9 mouse cellular contexts compared by ENCODE assay signal in the genomic region with DNA sequence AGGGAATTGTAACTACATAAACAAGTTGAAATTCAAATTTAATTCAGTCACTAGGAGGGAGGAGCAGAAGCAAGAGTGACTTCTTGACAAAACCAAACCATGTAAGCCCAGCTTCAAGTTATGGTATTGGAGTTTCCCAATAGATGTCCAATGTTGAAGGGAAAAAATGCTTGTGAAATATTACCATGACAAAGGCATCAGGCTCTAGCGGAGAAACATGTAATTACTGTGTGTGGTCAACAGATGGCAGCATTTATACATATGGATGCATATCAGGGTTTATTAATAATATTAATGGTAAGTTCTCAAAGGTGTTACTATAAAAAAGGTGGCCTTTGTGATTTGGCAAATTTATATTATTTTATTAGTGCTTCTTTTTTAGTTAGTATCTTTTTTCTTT. TPM values are rescaled to one million over a fixed set of nuclear protein-coding genes. Genes with fewer than 3 reads are reported as not detected.
DNase-seq lines count a peak whose midpoint lies in the region; ATAC-seq and TF ChIP-seq lines count a peak whose summit lies in the region.
"Had no signal": no experiment of that assay in that cellular context is flagged by ENCODE, and none has a peak within 500 bp of the region (broad histone marks: within the 10 kb centered on the region; RNA-seq: fewer than 3 reads in every experiment).

No protein-coding gene starts in this region.

- no peaks in the 10 kb centered on the region for H3K9me3 ChIP-seq in liver, postnatal 0 days (ENCODE audit: low read length)
- H3K9me3 ChIP-seq in liver, embryonic 11.5 days (ENCODE audit: control insufficient read depth, low read length): no peaks in the 10 kb centered on the region
- no peaks in the 10 kb centered on the region for H3K9me3 ChIP-seq in forebrain, embryonic 14.5 days (replicated peaks; ENCODE audit: control insufficient read depth, low read length)

- WGBS in liver, postnatal 0 days (ENCODE audit: insufficient replicate concordance): 0% methylated on average over 1 of the region's 1 CpGs
- WGBS in liver, embryonic 11.5 days: 5% methylated on average over 1 of the region's 1 CpGs
- WGBS in forebrain, embryonic 14.5 days: 4% methylated on average over 1 of the region's 1 CpGs

- TF ChIP-seq POLR2A in brain, embryonic 14.5 days (IDR thresholded peaks at IDR 0.05; ENCODE audit: borderline replicate concordance, extremely low read depth, insufficient read depth, insufficient read length, poor library complexity, severe bottlenecking): no peak

- TF ChIP-seq CTCF in liver, postnatal 0 days (IDR thresholded peaks at IDR 0.05; ENCODE audit: low read depth): peak; percentile 74
- peak; percentile 28; the same call in 1 of the 2 replicates for TF ChIP-seq CTCF in brain, embryonic 14.5 days (IDR thresholded peaks at IDR 0.05; ENCODE audit: borderline replicate concordance, extremely low read depth, insufficient read depth, insufficient read length)

- H3K4me3 ChIP-seq in liver, postnatal 0 days (ENCODE audit: low read depth, low read length): no peak overlapping the region
- no peak overlapping the region for H3K4me3 ChIP-seq in liver, embryonic 11.5 days (ENCODE audit: low read depth, low read length)
- no peak overlapping the region for H3K4me3 ChIP-seq in forebrain, embryonic 14.5 days (ENCODE audit: low read depth, low read length)

- no peak overlapping the region for H3K4me2 ChIP-seq in liver, postnatal 0 days (ENCODE audit: low read depth, low read length)
- H3K4me2 ChIP-seq in liver, embryonic 11.5 days: no peak overlapping the region
- H3K4me2 ChIP-seq in forebrain, embryonic 14.5 days (ENCODE audit: low read length): no peak overlapping the region

- peak; percentile 58 for ATAC-seq in cerebellum, adult (ENCODE audit: insufficient number of reproducible peaks, low FRiP score, low TSS enrichment)
- peak; percentile 60 for ATAC-seq in liver, postnatal 0 days
- no peak for ATAC-seq in liver, embryonic 11.5 days (replicated peaks; ENCODE audit: low FRiP score)
- ATAC-seq in forebrain, embryonic 14.5 days: peak; percentile 73
- no peak for ATAC-seq in erythroblast, adult 5-6 weeks (replicated peaks; ENCODE audit: low FRiP score, poor library complexity, severe bottlenecking)

- DNase-seq in cerebellum, adult 11-12 months: no peak
- DNase-seq in liver, postnatal 0 days: no peak
- DNase-seq in liver, embryonic 11.5 days (ENCODE audit: low spot score): no peak
- DNase-seq in brain, embryonic 14.5 days (ENCODE audit: low read depth): peak; percentile 76
- DNase-seq in forebrain, embryonic 14.5 days (ENCODE audit: low spot score): peak; percentile 86
- DNase-seq in lung, postnatal 14 days: peak; percentile 42

- no peaks in the 10 kb centered on the region for H3K27me3 ChIP-seq in liver, postnatal 0 days (ENCODE audit: insufficient read depth, low read length)
- H3K27me3 ChIP-seq in liver, embryonic 11.5 days (replicated peaks; ENCODE audit: control insufficient read depth, insufficient read depth, low read length): no peaks in the 10 kb centered on the region
- no peaks in the 10 kb centered on the region for H3K27me3 ChIP-seq in forebrain, embryonic 14.5 days (replicated peaks; ENCODE audit: control insufficient read depth, insufficient read depth, low read length)

- H3K27ac ChIP-seq in liver, postnatal 0 days (ENCODE audit: low read depth): peak overlapping the region; percentile 48; the same call in 1 of the 2 replicates
- no peak overlapping the region for H3K27ac ChIP-seq in liver, embryonic 11.5 days (ENCODE audit: low read depth, low read length)
- no peak overlapping the region for H3K27ac ChIP-seq in forebrain, embryonic 14.5 days (ENCODE audit: low read depth, low read length)

- no peaks in the 10 kb centered on the region for H3K36me3 ChIP-seq in liver, postnatal 0 days (replicated peaks; ENCODE audit: insufficient read depth, low read length)
- H3K36me3 ChIP-seq in liver, embryonic 11.5 days (ENCODE audit: control insufficient read depth, insufficient read depth, low read length): no peaks in the 10 kb centered on the region
- H3K36me3 ChIP-seq in forebrain, embryonic 14.5 days (ENCODE audit: control insufficient read depth, insufficient read depth, low read length): no peaks in the 10 kb centered on the region

- no peak for TF ChIP-seq EP300 in liver, postnatal 0 days (IDR thresholded peaks at IDR 0.05; ENCODE audit: low read depth)

- H3K4me1 ChIP-seq in liver, postnatal 0 days (ENCODE audit: insufficient read depth): no peaks in the 10 kb centered on the region
- H3K4me1 ChIP-seq in liver, embryonic 11.5 days (replicated peaks; ENCODE audit: control insufficient read depth, insufficient read depth, low read length): no peaks in the 10 kb centered on the region
- H3K4me1 ChIP-seq in forebrain, embryonic 14.5 days (ENCODE audit: control insufficient read depth, insufficient read depth, low read length): no peaks in the 10 kb centered on the region

- H3K9ac ChIP-seq in liver, postnatal 0 days (replicated peaks): no peak overlapping the region
- H3K9ac ChIP-seq in liver, embryonic 11.5 days (ENCODE audit: low read depth, low read length): no peak overlapping the region
- H3K9ac ChIP-seq in forebrain, embryonic 14.5 days (ENCODE audit: low read length): no peak overlapping the region

RNA-seq across cellular contexts. Expression of a gene that starts 13.9 kb away (rescaled TPM):
- 0.64 and 1.1 TPM in 2 replicates for polyA plus RNA-seq in liver, postnatal 0 days (2015; fragmentation: Nextera tagmentation; extraction: Ambion mirVana)
- polyA plus RNA-seq in liver, embryonic 11.5 days (2014; fragmentation: Nextera tagmentation; extraction: Ambion mirVana): not detected in 2 replicates
- polyA plus RNA-seq in brain, embryonic 14.5 days (2012; rRNA removed): 0.07 TPM in 1 of 2 replicates, not detected in the other
- not detected in 2 replicates for polyA plus RNA-seq in forebrain, embryonic 14.5 days (2014; fragmentation: Nextera tagmentation; extraction: Ambion mirVana)
- total RNA-seq in erythroblast, adult 5-6 weeks (2015; ENCODE audit: low replicate concordance): not detected in 2 replicates
- total RNA-seq in erythroblast, adult 5-6 weeks (2017; ENCODE audit: low replicate concordance): not detected in 2 replicates
- polyA plus RNA-seq: heart, embryonic 16.5 days had no signal

RNA-seq across cellular contexts. Expression of a gene that starts 20.0 kb away (rescaled TPM):
- polyA plus RNA-seq in liver, postnatal 0 days (2015; fragmentation: Nextera tagmentation; extraction: Ambion mirVana): 8.6 and 9.3 TPM in 2 replicates
- 0.38 and 0.71 TPM in 2 replicates for polyA plus RNA-seq in liver, embryonic 11.5 days (2014; fragmentation: Nextera tagmentation; extraction: Ambion mirVana)
- polyA plus RNA-seq in brain, embryonic 14.5 days (2012; rRNA removed): 0.04 and 0.18 TPM in 2 replicates
- polyA plus RNA-seq in forebrain, embryonic 14.5 days (2014; fragmentation: Nextera tagmentation; extraction: Ambion mirVana): 0.71 and 1.5 TPM in 2 replicates
- not detected in 2 replicates for total RNA-seq in erythroblast, adult 5-6 weeks (2015; ENCODE audit: low replicate concordance)
- total RNA-seq in erythroblast, adult 5-6 weeks (2017; ENCODE audit: low replicate concordance): not detected in 2 replicates

Comparison
In these comparisons a context has a peak if more than half of its experiments do, and no peak if none do; other contexts are left out.
1. ATAC-seq: peak in cerebellum, adult (single experiment), liver, postnatal 0 days (single experiment) and forebrain, embryonic 14.5 days (single experiment); none in liver, embryonic 11.5 days (single experiment) and erythroblast, adult 5-6 weeks (single experiment).
2. DNase-seq: peak in brain, embryonic 14.5 days (single experiment), forebrain, embryonic 14.5 days (single experiment) and lung, postnatal 14 days (single experiment); none in cerebellum, adult 11-12 months (single experiment), liver, postnatal 0 days (single experiment) and liver, embryonic 11.5 days (single experiment).